Mouse (Mus musculus) heart, embryonic 11.5 days (tissue): ENCODE data around the gene Cnn2. TPM values are rescaled to one million over a fixed set of nuclear protein-coding genes. Genes with fewer than 3 reads are reported as not detected.
A peak's percentile ranks its signal among the peaks of the same experiment; 100 is the strongest.

ENCODE experiments used
- ATAC-seq: fragments of 200-750 bp; cut with Nextera tagmentation; replicated peaks from 2 replicates; pipeline ENCODE4 v1.8.0; 2017; ENCODE audit warnings: moderate library complexity; ENCODE audit not compliant: insufficient number of reproducible peaks, low FRiP score, low TSS enrichment
- H3K27ac ChIP-seq: fragments of 300-500 bp; sonication (generic); 2 replicates; pipeline ENCODE4 v1.5.1; 2014; ENCODE audit warnings: mild to moderate bottlenecking, low read depth, low read length
- H3K27me3 ChIP-seq: fragments of 300-500 bp; sonication (generic); 2 replicates; pipeline ENCODE4 v1.6.1; 2014; ENCODE audit warnings: mild to moderate bottlenecking, low read length, mixed read lengths; ENCODE audit not compliant: control insufficient read depth, insufficient read depth
- H3K36me3 ChIP-seq: fragments of 300-500 bp; sonication (generic); 2 replicates; pipeline ENCODE4 v1.6.1; 2014; ENCODE audit warnings: mild to moderate bottlenecking, low read length, moderate library complexity, mixed read lengths; ENCODE audit not compliant: control insufficient read depth, insufficient read depth
- H3K4me1 ChIP-seq: fragments of 300-500 bp; sonication (generic); 2 replicates; pipeline ENCODE4 v1.6.1; 2014; ENCODE audit warnings: low read length; ENCODE audit not compliant: control insufficient read depth, insufficient read depth
- H3K4me2 ChIP-seq: fragments of 300-500 bp; sonication (generic); 2 replicates; pipeline ENCODE4 v1.6.1; 2014; ENCODE audit warnings: mild to moderate bottlenecking, moderate library complexity
- H3K4me3 ChIP-seq: fragments of 300-500 bp; sonication (generic); 2 replicates; pipeline ENCODE4 v1.5.1; 2014; ENCODE audit warnings: low read depth, low read length
- H3K9ac ChIP-seq: fragments of 300-500 bp; sonication (generic); 2 replicates; pipeline ENCODE4 v1.6.1; 2014; ENCODE audit warnings: mild to moderate bottlenecking, low read depth, low read length, moderate library complexity
- H3K9me3 ChIP-seq: fragments of 300-500 bp; sonication (generic); replicated peaks from 2 replicates; pipeline ENCODE4 v1.6.1; 2016; ENCODE audit warnings: low read length; ENCODE audit not compliant: control insufficient read depth
- WGBS: fragments of 180-500 bp; shearing (Covaris S2); extraction: QIAGEN DNeasy Blood & Tissue Kit; methylation state at CpG from one replicate; pipeline ENCODE4 v1.1.7; 2014; ENCODE audit not compliant: insufficient replicate concordance; 5-methylcytosine and 5-hydroxymethylcytosine counted together
- polyA plus RNA-seq: library from polyadenylated mRNA; unstranded; fragments of >200 nt; fragmentation: Nextera tagmentation; extraction: Ambion mirVana; gene quantifications from 2 replicates; pipeline ENCODE4 v1.2.1, GENCODE M21; 2014

Cnn2 gene
- polyA plus RNA-seq, 1 experiment from 2014 or later, result 405 TPM

DNA sequence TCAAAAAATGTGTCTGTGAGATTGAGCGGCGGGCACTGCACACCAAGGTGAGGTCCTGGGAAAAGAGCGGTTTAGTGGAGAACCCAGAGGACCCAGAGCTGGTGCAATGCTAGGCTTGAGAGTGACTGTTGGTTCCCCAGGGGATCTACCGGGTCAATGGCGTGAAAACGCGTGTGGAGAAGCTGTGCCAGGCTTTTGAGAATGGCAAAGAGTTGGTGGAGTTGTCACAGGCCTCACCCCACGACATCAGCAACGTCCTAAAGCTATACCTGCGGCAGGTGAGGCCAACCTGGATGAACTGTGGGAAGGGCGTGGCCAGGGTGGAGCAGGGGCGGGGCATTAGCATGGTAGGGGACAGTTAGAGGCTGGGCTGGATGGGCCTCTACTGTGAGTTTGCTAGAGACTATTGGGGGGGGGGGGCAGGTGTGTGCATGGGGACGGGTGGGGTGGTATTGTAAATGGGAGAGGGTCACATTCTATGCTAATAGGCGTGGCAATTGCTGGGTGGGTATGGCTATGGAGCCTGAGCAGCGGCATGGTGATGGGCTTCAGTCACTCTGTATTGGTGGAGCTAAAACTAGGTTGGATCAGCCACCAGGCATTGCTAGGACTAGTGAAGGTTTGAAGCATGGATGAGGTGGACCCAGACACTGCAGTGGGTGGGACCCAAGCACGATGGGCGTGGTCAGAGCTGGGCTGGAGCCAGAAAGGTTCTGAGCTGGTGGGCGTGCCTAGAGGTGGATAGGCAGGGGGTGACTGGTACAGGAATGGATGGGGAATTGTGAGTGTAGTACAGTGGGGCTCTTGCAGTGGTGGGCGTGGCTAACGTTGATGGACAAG lies 39.5 kb downstream of the Cnn2 start:
- WGBS, result 72% methylated on average over 20 of the region's 20 CpGs
- peaks cover 9% of the 10 kb centered on the region for H3K4me1 ChIP-seq
- H3K9ac ChIP-seq, result no peak overlapping the region
- no peaks in the 10 kb centered on the region for H3K9me3 ChIP-seq
- H3K27ac ChIP-seq, result no peak overlapping the region
- H3K36me3 ChIP-seq, result no peaks in the 10 kb centered on the region
- no peak overlapping the region for H3K4me3 ChIP-seq
- no peaks in the 10 kb centered on the region for H3K27me3 ChIP-seq
- H3K4me2 ChIP-seq, result no peak overlapping the region
- ATAC-seq, result no peak; the same call in 1 of the 2 replicates

DNA sequence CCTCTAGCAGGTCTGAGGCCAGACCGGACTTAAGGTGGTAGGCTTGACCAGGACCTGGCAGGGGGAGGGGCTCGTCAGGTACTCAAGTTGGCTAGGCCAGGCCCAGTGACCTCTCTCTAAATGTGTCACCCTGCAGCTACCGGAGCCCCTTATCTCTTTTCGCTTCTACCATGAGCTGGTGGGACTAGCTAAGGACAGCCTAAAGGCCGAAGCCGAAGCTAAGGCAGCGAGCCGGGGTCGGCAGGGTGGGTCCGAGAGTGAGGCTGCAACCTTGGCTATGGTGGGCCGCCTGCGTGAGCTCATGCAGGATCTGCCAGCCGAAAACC lies 40.1 kb downstream of the Cnn2 start:
- Histone ChIP-seq H3K4me2 (no peak overlapping the region), H3K36me3 (no peaks in the 10 kb centered on the region), H3K4me1 (peaks cover 14% of the 10 kb centered on the region), H3K27ac (no peak overlapping the region), H3K27me3 (no peaks in the 10 kb centered on the region), H3K9ac (no peak overlapping the region), H3K4me3 (no peak overlapping the region), H3K9me3 (no peaks in the 10 kb centered on the region)
- WGBS, result 90% methylated on average over 13 of the region's 13 CpGs
- no peak for ATAC-seq

DNA sequence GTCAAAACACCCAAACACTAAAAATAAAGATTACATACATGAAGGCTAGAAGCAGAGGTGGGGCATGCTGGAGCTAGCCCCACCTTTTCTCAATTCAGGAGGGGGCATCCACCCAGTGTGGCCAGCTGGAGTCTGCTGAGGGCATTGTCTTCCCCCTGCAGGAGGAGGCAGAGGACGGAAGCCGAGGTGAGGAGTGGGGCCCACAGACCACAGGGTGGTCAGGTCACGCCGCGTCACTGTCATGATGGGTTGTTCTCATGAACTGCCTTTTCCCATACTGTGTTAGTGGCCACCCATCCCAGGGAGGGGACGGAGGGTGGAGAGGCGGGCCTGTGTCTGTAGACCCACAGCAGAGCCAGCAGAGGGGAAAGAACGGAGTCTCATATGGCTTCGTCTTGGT lies 41.8 kb downstream of the Cnn2 start:
- Histone ChIP-seq H3K27ac (no peak overlapping the region), H3K9me3 (no peaks in the 10 kb centered on the region), H3K4me2 (no peak overlapping the region), H3K4me1 (peaks cover 26% of the 10 kb centered on the region), H3K4me3 (no peak overlapping the region), H3K36me3 (no peaks in the 10 kb centered on the region; the same call in 1 of the 2 replicates), H3K9ac (no peak overlapping the region), H3K27me3 (no peaks in the 10 kb centered on the region)
- no peak for ATAC-seq
- 79% methylated on average over 9 of the region's 9 CpGs for WGBS

DNA sequence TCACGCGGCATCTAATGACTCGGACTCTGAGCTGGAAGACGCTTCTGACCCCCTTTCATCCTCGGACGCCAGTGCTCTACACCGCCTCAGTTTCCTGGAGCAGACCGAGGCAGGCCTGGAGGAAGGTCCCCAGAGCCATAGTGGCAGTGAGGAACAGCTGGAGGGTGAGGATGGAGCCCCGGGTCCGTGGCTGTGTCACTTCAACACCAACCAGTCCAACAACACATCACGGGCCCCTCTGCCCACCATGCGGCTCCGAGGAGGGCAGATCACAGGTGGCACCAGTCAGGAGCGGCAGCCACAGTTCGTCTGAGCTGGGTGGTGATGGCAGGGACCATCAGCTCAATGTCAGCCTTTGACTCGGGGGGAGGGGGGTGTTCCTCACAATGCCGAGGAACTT lies 42.4 kb downstream of the Cnn2 start:
- Histone ChIP-seq H3K4me3 (no peak overlapping the region), H3K4me2 (no peak overlapping the region), H3K27ac (no peak overlapping the region), H3K27me3 (no peaks in the 10 kb centered on the region), H3K4me1 (peaks cover 30% of the 10 kb centered on the region), H3K36me3 (peaks cover 5% of the 10 kb centered on the region), H3K9ac (no peak overlapping the region), H3K9me3 (no peaks in the 10 kb centered on the region)
- no peak for ATAC-seq
- 81% methylated on average over 17 of the region's 17 CpGs for WGBS

DNA sequence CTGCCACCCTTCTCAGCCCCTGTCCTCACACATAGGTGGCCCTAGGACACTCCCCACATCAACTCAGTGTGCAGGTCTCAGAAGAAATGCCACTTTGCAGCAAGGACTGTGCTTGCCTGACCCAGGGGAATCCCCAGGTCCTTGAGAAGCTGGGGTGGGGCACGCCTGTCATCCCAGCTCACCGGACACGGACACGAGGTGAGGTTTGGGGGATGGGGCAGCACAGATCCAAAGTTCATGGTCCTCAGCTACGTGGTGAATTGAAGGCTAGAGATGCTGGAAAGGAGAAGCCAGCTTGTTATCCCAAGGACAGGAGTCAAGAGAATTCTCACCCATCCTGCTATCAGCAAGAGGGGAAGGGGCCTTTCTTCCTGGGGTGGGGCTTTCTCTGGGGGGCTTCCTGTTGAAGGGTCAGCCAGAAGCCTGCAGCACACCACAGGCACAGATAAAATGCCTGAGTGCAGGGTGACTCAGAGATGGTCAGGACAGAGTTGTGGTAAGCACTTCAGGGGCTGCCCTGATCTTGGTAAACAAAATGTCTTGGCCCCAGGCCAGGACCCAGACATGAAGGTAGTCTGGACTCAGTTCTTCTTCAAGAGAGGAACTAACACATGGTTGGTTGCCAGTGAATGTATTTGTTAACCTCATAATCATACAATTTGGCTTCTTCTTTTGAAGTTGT lies 44.6 kb downstream of the Cnn2 start:
- ATAC-seq, result peak; percentile 67
- no peaks in the 10 kb centered on the region for H3K9me3 ChIP-seq
- peak overlapping the region; percentile 51 for H3K27ac ChIP-seq
- no peak overlapping the region for H3K9ac ChIP-seq
- H3K4me2 ChIP-seq, result peak overlapping the region; percentile 7
- H3K4me1 ChIP-seq, result peaks cover 32% of the 10 kb centered on the region
- no peaks in the 10 kb centered on the region for H3K27me3 ChIP-seq
- peaks cover 20% of the 10 kb centered on the region for H3K36me3 ChIP-seq
- H3K4me3 ChIP-seq, result no peak overlapping the region
- WGBS, result 9% methylated on average over 5 of the region's 5 CpGs

DNA sequence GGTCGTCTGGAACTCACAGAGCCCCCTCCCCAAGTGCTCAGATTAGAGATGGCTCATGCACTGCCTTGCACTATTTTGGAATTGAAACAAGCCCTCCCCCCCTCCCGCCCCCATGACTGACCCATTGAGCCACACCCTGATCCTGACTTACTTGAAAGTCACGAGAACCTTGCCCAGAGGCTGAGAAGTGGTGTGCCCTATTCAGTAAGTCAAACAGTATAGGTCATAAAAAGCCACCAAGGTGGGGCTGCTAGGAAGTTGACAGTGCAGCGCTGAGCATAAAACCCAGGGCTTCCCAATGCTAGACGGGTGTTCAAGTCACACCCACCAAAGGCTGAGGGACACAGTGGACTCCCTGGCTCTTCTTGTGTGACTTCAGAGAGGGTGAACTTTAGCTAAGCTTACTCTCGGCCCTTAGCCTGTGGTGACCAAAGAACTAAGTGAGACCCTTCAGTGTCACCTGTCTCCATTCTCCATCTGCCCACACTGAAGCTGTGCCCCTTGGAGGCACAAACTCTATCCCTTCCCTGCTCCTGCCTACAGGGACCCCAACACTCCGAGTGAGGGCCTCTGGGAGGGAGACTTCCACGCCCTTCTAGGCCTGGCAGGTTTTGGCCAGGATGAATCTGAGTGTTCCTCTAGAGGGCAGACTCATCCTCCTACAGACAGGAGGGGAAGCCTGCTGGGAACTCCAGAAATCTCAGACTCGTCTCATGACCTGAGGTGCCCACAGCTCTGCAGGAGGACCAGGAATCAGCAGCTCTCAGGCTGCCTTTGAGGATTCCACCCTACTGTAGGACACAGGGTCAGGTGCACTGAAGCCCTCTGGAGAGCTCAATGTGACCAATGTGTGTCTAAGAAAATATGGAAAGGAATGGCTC lies 45.4 kb downstream of the Cnn2 start:
- peak overlapping the region; percentile 39; the same call in 1 of the 2 replicates for H3K9ac ChIP-seq
- peak overlapping the region; percentile 51 for H3K27ac ChIP-seq
- no peaks in the 10 kb centered on the region for H3K27me3 ChIP-seq
- H3K4me2 ChIP-seq, result peak overlapping the region; percentile 7
- no peak overlapping the region for H3K4me3 ChIP-seq
- peaks cover 22% of the 10 kb centered on the region for H3K36me3 ChIP-seq
- ATAC-seq, result no peak
- H3K9me3 ChIP-seq, result no peaks in the 10 kb centered on the region
- H3K4me1 ChIP-seq, result peaks cover 41% of the 10 kb centered on the region
- WGBS, result 24% methylated on average over 9 of the region's 9 CpGs

DNA sequence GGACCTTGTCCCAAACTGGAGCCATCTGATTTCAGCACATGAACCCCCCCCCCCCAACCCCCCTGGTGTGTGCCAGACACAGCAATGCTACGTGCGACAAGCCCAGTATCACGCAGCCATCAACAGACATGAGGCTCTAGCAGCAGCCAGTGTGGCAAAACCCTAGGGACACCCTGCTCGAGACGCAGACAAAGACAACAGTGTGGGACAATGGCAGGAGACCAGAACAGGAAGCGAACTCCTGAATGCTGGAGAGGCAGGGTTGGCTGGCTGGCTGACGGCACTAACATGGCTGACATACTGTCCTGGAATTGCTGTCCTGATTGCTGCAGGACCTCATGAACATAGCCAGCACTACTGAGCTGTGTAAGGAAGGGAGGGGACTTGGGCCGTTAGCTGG lies 46.8 kb downstream of the Cnn2 start:
- ATAC-seq, result no peak
- peak overlapping the region; percentile 22 for H3K27ac ChIP-seq
- H3K4me1 ChIP-seq, result peaks cover 44% of the 10 kb centered on the region
- WGBS, result 77% methylated on average over 8 of the region's 8 CpGs
- no peaks in the 10 kb centered on the region for H3K27me3 ChIP-seq
- H3K4me3 ChIP-seq, result no peak overlapping the region
- peaks cover 22% of the 10 kb centered on the region for H3K36me3 ChIP-seq
- peak overlapping the region; percentile 39; the same call in 1 of the 2 replicates for H3K9ac ChIP-seq
- no peak overlapping the region for H3K4me2 ChIP-seq
- H3K9me3 ChIP-seq, result no peaks in the 10 kb centered on the region

DNA sequence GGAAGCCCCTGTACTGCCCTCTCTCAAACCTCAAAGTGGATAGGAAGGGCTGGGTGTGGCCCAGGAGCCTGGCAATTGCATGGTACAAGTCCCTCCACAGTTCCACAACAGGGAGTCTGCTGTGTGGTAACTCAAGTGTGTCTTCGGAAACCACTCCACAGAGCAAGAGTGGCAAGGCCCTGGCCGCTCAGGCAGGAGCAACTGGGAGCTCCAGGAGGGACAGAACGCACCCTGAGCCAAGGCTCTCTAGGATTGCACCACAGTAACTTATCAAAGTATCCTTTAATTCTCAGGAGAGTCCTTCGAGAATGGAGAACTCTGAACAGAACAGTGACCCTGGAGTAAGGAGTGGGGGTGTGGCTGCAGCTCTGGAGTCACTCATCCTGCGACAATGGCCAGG lies 47.3 kb downstream of the Cnn2 start:
- no peak for ATAC-seq
- H3K36me3 ChIP-seq, result peaks cover 22% of the 10 kb centered on the region

More for the DNA sequence above, 47.3 kb downstream of the Cnn2 start:
- Histone ChIP-seq H3K9ac (peak overlapping the region; percentile 39; the same call in 1 of the 2 replicates), H3K4me3 (no peak overlapping the region), H3K4me1 (peaks cover 44% of the 10 kb centered on the region), H3K9me3 (no peaks in the 10 kb centered on the region), H3K27me3 (no peaks in the 10 kb centered on the region), H3K27ac (peak overlapping the region; percentile 22; the same call in 1 of the 2 replicates), H3K4me2 (no peak overlapping the region)
- 88% methylated on average over 5 of the region's 5 CpGs for WGBS
